Mouse (Mus musculus): ENCODE measurements at regions not wholly inside any gene's neighbourhood (a gene's known extent, or its start where the extent isn't known, plus 50 kb on each side); places are given as distances from the start of the nearest gene placed in this dataset.

- DNase-seq (ENCODE audit: low spot score), result no peak
These were observed 82.9 kb upstream of the Cryz start for GRCm38 (mm10) chr3:154513566-154513965.

DNA sequence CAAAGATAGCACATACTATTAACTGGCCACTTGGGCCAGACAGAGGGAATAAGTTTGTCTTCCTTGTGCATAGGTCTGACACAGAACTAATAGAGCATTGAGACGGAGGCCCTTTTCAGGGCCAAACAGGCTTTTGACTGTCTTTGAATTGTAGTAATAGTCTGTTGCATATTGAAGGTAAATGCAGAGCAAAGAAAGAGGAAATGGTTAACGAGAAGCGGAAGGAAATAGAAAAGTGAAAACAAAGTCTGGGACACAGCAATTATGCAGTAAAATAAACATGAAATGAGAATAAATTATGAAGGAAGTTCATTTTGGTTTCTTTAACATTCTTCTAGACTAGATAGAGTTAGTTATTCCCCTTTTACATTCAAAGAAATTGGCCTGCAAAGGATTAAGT is 86.4 kb upstream of the Cryz start:
- no peak for DNase-seq (ENCODE audit: low spot score)

GRCm38 (mm10) chr3:154509394-154509793 is 87.1 kb upstream of the Cryz start:
- peak; percentile 42 for DNase-seq (ENCODE audit: low spot score)

- DNase-seq (ENCODE audit: low spot score), result no peak
These were observed 103.1 kb upstream of the Cryz start for GRCm38 (mm10) chr3:154493387-154493920.

DNA sequence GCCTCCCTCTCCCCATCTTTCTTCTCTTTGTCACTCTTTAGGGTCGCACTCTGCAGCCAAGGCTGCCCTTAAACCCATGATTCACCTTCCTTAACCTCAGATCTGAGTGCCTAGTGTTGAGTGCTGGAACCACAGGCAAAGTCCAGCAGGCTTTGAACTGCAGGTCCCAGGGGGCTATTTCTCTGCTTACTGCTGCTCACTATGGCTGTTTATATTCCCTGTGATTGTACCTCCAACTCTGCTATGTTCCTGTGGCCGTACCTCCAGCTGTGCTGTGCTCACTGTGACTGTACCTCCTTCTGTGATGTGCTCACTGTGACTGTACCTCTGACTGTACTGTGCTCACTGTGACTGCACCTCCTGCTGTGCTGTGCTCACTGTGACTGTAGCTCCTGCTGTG is 124.1 kb upstream of the Cryz start:
- DNase-seq (ENCODE audit: low spot score), result no peak

- DNase-seq (ENCODE audit: low spot score), result no peak
These were observed 128.7 kb upstream of the Cryz start for GRCm38 (mm10) chr3:154467581-154468374.

DNA sequence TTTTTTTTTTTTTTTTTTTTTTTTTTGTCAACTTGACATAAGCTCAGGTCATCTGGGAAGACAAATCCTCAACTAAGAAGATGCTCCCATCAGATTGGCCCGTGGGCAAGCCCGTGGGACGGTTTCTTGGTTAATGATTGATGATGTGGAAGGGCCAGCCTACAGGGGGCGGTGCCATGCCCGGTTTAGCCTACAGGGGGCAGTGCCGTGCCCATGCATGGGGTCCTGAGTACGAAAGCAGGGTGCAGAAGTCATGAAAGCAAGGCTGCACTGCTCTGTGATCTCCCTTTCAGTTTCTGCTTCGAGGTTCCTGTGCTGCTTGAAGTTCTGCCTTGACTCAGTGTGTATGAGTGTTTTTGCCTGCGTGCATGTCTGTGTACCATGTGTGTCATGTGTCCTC is 127.7 kb upstream of the Lhx8 start:
- no peak for DNase-seq (ENCODE audit: low spot score)

- DNase-seq (ENCODE audit: low spot score), result no peak
These were observed 122.6 kb upstream of the Lhx8 start for GRCm38 (mm10) chr3:154453025-154453424.

- DNase-seq (ENCODE audit: low spot score), result no peak
These were observed 122.1 kb upstream of the Lhx8 start for GRCm38 (mm10) chr3:154452585-154452984.

DNA sequence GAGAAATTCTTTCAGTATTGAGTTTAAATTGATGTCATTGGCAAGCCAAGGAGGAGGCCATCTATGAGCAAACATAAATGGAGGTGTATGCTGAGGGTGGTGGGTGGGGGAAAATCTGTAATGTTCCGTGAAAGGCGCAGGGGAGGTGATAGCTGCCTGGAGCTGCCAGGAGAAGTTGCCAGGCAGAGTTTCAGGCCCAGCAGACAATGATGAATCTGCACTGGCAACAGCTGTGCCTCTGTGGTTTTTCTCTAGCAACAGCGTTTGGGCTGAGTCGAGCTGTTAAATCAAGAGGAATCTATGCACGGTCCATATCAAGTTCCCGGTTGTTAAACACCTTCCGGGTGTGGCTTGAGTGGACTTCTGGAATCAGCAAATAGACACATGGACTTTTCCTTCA is 120.7 kb upstream of the Lhx8 start:
- no peak for DNase-seq (ENCODE audit: low spot score)

GRCm38 (mm10) chr3:154443351-154444075 is 113.1 kb upstream of the Lhx8 start:
- no peak for DNase-seq (ENCODE audit: low spot score)

DNA sequence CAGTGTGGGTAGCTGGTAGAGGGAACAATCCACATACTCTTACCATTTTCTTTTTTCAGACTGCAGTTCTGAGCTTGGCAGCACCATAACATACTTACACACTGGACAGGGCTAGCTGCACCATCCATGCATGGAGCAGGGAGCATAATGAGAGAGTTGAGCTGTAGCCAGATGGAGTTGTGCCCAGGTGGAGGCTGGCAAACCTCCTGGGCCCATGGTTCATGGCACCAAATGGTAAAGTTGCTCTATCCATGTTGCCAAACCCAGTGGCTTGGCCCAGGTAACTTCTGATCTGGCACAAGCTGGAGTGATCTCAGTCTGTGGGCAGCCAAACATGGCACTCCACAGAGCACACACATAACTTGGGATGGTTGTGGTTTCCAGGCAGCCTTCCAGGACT is 111.0 kb upstream of the Lhx8 start:
- no peak for DNase-seq (ENCODE audit: low spot score)

- no peak for DNase-seq (ENCODE audit: low spot score)
These were observed 110.4 kb upstream of the Lhx8 start for GRCm38 (mm10) chr3:154440899-154441298.

GRCm38 (mm10) chr3:154430856-154431255 is 100.4 kb upstream of the Lhx8 start:
- DNase-seq (ENCODE audit: low spot score), result no peak

GRCm38 (mm10) chr3:154429666-154430065 is 99.2 kb upstream of the Lhx8 start:
- no peak for DNase-seq (ENCODE audit: low spot score)

GRCm38 (mm10) chr3:154424589-154424988 is 94.1 kb upstream of the Lhx8 start:
- DNase-seq (ENCODE audit: low spot score), result peak; percentile 18

DNA sequence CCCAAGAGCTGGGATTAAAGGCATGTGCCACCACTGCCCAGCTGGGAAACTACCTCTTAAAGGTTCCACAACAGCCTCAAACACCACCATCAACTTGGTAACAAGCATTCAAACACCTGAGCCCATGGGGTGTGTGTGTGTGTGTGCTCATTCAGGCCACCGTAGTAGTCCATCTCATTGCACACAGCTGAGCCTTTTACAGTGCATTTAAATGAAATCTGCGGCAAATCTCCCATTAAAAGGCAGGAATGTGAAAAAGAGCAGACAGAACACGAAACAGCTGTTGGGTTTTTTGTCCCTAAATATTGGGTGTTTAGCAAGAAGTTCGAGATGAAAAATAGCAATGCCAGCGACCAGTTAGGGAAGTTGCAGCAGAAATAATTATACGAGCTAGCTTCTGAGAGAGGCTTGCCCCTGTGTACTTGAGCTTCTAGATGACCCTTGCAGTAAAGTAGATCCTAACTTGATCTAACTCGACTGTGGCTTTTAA is 91.0 kb upstream of the Lhx8 start:
- no peak for DNase-seq (ENCODE audit: low spot score)

GRCm38 (mm10) chr3:154418177-154418832 is 87.8 kb upstream of the Lhx8 start:
- no peak for DNase-seq (ENCODE audit: low spot score)

DNA sequence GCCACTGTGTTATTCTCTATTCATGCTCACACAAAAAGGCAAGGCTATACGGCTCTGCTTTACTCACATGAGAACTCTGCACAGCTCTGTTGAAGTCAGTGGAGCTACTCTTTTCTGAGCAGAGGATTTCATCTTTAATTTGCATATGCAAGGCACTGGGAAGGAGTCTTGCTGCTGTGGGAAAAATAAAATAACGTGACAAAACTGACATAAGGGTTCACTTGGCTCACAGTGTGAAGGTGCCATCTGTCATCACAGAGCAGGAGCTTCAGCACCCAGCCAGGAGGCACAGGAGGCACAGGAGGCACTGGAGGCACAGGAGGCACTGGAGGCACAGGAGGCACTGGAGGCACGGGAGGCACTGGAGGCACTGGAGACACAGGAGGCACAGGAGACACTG is 83.9 kb upstream of the Lhx8 start:
- no peak for DNase-seq (ENCODE audit: low spot score)

DNA sequence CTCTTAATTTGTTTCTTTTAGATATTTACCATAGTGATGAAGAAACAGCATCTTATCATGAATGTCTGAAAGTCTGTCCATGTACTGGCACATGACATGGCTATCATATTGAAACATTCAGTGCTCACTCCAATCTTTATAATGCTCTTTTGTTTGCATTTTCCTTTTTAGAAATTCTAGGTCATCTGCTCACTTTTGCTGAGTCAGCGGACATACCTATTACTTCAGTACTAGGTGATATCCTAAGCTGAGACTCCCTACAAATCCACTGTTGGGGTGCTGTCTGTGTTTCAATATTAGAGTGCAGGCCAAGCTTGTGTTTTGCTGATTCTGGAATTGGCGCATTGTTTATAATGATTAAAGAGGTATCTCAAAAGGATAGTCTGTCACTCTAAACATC is 79.8 kb upstream of the Lhx8 start:
- DNase-seq (ENCODE audit: low spot score), result no peak

DNA sequence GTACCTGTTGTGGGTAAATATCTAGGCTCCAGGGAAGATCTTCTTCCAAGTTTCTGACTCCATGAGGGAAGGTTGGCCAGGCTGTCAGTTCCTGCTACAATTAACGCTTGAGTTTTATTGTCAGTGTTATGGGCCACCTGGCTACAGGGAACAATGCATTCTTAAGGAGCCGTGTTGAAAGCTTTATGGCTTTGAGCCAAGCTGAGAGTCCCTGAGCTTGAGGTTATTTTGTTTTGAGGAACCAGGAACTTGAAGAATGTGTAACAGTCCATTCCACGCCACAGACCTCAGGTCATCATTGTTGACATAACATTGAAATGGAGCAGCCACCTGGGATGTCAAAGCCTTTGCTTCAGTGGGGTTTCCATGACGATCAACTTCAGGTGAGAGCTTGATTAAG is 71.6 kb upstream of the Lhx8 start:
- DNase-seq (ENCODE audit: low spot score), result no peak

GRCm38 (mm10) chr3:154393626-154394025 is 63.2 kb upstream of the Lhx8 start:
- no peak for DNase-seq (ENCODE audit: low spot score)

Measured in thymus, postnatal 0 days (tissue).